Mouse (Mus musculus) midbrain, embryonic 11.5 days (tissue): Measurements from ENCODE around the gene Speer4f2. TPM values are rescaled to one million over a fixed set of nuclear protein-coding genes. Genes with fewer than 3 reads are reported as not detected.
"Not testable (repeated sequence)": the region's sequence is repeated elsewhere in the genome, so short reads cannot be mapped to it uniquely, and the experiment has no call there.

Source experiments
- ATAC-seq: fragments of 200-750 bp; cut with Nextera tagmentation; 2 replicates; pipeline ENCODE4 v1.8.0; 2017; ENCODE audit warnings: moderate TSS enrichment, moderate library complexity; ENCODE audit not compliant: low FRiP score
- DNase-seq: peaks from one replicate; pipeline ENCODE4 v3.0.0; 2015; ENCODE audit warnings: low spot score; ENCODE audit errors: missing footprints
- H3K27ac ChIP-seq: fragments of 300-500 bp; sonication (generic); 2 replicates; pipeline ENCODE4 v1.5.1; 2014; ENCODE audit warnings: low read depth, low read length
- H3K27me3 ChIP-seq: fragments of 300-500 bp; sonication (generic); 2 replicates; pipeline ENCODE4 v1.6.1; 2014; ENCODE audit warnings: mild to moderate bottlenecking, low read length, moderate library complexity, mixed read lengths; ENCODE audit not compliant: control insufficient read depth, insufficient read depth
- H3K36me3 ChIP-seq: fragments of 300-500 bp; sonication (generic); 2 replicates; pipeline ENCODE4 v1.6.1; 2014; ENCODE audit warnings: mild to moderate bottlenecking, low read length, moderate library complexity, mixed read lengths; ENCODE audit not compliant: control insufficient read depth, insufficient read depth
- H3K4me1 ChIP-seq: fragments of 300-500 bp; sonication (generic); 2 replicates; pipeline ENCODE4 v1.6.1; 2014; ENCODE audit warnings: low read length; ENCODE audit not compliant: control insufficient read depth, insufficient read depth
- H3K4me2 ChIP-seq: fragments of 300-500 bp; sonication (generic); 2 replicates; pipeline ENCODE4 v1.6.1; 2014; ENCODE audit warnings: mild to moderate bottlenecking, moderate library complexity
- H3K4me3 ChIP-seq: fragments of 300-500 bp; sonication (generic); 2 replicates; pipeline ENCODE4 v1.5.1; 2014; ENCODE audit warnings: low read depth, low read length
- H3K9ac ChIP-seq: fragments of 300-500 bp; sonication (generic); 2 replicates; pipeline ENCODE4 v1.6.1; 2014; ENCODE audit warnings: low read length
- H3K9me3 ChIP-seq: fragments of 300-500 bp; sonication (generic); 2 replicates; pipeline ENCODE4 v1.6.1; 2016; ENCODE audit warnings: low read length; ENCODE audit not compliant: control insufficient read depth
- WGBS: fragments of 180-500 bp; shearing (Covaris S2); extraction: QIAGEN DNeasy Blood & Tissue Kit; methylation state at CpG from one replicate; pipeline ENCODE4 v1.1.7; 2014; 5-methylcytosine and 5-hydroxymethylcytosine counted together
- polyA plus RNA-seq: library from polyadenylated mRNA; unstranded; fragments of >200 nt; fragmentation: Nextera tagmentation; extraction: Ambion mirVana; gene quantifications from 2 replicates; pipeline ENCODE4 v1.2.1, GENCODE M21; 2014

Speer4f2 gene
- not detected in 2 replicates for polyA plus RNA-seq

DNA sequence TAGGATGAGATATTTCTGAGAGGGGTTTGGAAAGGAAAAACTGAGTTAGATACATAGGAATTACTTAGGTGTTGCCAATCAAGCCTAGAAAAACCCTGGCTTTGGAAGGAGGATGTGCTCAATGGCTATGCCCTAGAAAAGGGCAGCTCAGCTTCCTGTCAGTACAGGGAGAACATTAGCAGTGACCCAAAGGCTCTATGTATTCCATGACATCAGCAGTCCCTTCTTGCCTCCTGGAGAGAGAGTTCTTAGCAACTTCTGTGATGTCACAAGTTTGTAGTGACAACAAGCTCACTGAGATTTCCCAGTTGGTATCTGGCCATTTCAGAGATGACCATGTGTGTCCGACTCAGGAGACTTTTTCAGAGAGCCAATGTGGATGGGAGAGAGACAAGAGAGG, at the start of gene Speer4f2:
TSS of gene Speer4f2 (plus strand) at position 301 of the 400 bp plus-strand sequence.
- not testable (repeated sequence) for ATAC-seq, H3K9ac ChIP-seq, H3K27ac ChIP-seq, H3K4me1 ChIP-seq, H3K27me3 ChIP-seq, H3K4me3 ChIP-seq, H3K36me3 ChIP-seq, H3K9me3 ChIP-seq, DNase-seq, H3K4me2 ChIP-seq
- WGBS, result 94% methylated on average over 1 of the region's 1 CpGs

DNA sequence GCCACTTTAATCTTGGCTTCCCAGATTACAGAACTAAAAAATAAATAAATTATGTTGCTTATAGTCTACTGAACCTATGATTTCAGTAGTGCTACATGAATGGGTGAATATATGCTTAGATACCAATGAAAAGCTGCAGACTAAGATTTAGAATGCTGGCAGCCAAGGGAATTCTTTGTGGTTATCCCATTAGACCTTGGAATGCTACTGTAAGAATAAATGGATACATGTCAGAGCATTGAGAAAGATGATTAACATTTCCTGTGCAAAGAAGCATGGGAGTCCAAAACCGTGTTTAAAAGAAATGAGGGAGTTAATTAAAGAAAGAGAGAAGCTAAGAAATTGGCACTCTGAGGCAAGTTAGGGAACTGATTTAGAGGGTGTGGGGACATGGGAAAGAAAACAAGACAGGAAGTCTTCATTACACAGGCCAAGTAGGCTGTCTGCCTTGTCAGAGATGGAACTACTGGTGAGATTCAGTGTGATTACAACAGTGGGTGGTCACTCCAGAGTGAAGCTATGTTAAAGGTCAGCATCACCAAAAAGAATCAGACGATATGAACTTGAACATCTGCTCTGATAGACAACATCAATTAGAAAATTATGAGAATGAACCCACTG, 43.9 kb upstream of the Speer4f2 start:
- DNase-seq, result no peak
- no peak for ATAC-seq
- H3K4me2 ChIP-seq, result no peak overlapping the region
- H3K4me1 ChIP-seq, result no peaks in the 10 kb centered on the region
- H3K4me3 ChIP-seq, result no peak overlapping the region
- H3K9ac ChIP-seq, result no peak overlapping the region
- H3K27me3 ChIP-seq, result no peaks in the 10 kb centered on the region
- H3K27ac ChIP-seq, result no peak overlapping the region
- H3K36me3 ChIP-seq, result no peaks in the 10 kb centered on the region
- H3K9me3 ChIP-seq, result no peaks in the 10 kb centered on the region
- WGBS, result 71% methylated on average over 2 of the region's 2 CpGs

DNA sequence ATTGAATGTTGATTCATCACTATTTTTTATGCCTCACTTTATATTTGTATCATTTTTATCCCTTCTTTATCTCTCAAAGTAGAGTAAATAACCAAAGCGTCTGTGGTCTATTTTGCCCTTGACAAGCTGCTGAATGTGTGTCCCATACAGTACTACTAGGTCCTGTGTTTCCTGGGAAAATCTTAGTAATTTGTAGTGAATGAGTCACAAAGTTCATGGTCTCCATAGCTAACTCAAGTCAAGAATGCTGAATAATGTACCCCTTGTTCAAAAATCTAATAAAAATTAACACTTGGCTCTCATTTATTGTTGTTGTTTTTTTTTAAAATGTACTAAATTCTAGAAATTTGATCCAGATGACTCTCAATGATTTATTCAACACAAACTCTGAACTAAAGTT, 38.1 kb upstream of the Speer4f2 start:
- Histone ChIP-seq H3K4me1 (no peaks in the 10 kb centered on the region), H3K4me3 (no peak overlapping the region), H3K9me3 (no peaks in the 10 kb centered on the region), H3K9ac (no peak overlapping the region), H3K36me3 (no peaks in the 10 kb centered on the region), H3K4me2 (no peak overlapping the region), H3K27ac (no peak overlapping the region), H3K27me3 (no peaks in the 10 kb centered on the region)
- ATAC-seq (no peak), DNase-seq (no peak)
- WGBS, result 86% methylated on average over 1 of the region's 1 CpGs

DNA sequence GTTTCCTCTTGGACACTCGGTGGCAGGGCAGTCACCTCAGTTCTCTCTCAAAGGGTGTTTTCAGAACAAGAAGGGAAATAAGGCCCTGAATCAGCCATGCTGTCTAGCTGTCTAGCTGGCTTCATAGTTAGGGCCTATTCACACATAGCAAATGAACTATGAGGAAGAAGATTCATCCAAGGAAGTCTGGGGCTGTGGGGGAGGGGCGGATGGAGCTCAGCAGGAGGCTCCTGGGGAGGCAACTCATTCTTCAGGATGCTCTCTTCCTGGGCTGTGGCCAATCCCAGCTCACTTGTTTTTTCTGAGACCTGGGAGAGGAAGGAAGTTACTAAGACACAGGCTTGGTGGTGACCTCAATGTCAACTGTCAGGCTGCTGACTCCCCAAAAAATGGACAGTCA, 27.2 kb upstream of the Speer4f2 start:
- not testable (repeated sequence) for H3K9me3 ChIP-seq, H3K9ac ChIP-seq, H3K4me2 ChIP-seq, H3K27ac ChIP-seq, H3K36me3 ChIP-seq, ATAC-seq, H3K27me3 ChIP-seq, H3K4me1 ChIP-seq, H3K4me3 ChIP-seq, DNase-seq
- 59% methylated on average over 2 of the region's 2 CpGs for WGBS

DNA sequence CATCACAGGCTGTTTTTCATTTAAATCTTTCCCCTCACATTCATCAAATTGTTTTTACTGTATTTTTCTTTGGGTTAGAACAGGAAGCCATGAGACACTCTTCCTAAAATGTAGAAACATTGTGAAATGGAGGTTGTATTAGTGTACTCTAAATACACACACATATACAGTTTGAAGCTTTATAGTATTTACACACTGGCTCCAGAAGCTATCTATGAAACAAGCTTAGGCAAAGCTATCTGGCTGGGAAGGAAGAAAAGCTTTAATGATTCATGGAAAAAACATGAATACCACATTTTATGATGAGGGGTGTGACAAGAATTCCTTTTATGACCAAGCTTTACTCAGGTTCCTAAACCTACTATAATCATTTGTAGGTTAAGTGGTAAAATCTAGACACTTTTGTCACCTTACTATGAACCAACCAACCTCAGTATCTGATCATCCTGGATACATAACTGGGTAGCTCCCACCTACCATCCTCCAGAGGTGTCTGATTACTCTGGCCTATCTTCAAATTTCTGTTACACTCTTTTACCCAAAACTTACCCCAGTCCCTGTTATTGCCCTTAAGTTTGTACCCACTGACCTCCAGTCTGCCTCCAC, 13.5 kb upstream of the Speer4f2 start:
- ATAC-seq (no peak), DNase-seq (no peak)
- Histone ChIP-seq H3K4me1 (no peaks in the 10 kb centered on the region), H3K36me3 (no peaks in the 10 kb centered on the region), H3K9me3 (no peaks in the 10 kb centered on the region), H3K4me2 (no peak overlapping the region), H3K27me3 (no peaks in the 10 kb centered on the region), H3K4me3 (no peak overlapping the region), H3K27ac (no peak overlapping the region), H3K9ac (no peak overlapping the region)

DNA sequence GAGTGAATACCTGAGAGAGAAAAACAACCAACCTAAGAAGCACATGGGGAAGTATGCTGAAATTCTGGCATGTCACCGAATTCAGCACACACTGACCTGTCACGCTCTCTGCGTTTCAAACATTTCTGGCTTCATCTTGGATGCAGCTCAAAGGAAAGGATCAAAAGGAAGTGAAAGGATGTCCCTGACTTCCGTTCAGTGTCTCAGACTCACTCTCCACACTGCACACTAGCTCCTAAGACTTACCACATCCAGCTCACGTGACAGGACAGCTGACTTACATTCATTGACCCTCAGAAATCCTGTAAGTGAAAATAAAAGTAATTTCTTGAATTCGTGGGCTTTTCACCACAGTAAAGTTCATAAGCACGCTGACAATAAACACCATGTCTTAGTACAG, 16.9 kb downstream of the Speer4f2 start:
- Histone ChIP-seq H3K27me3 (no peaks in the 10 kb centered on the region), H3K9ac (no peak overlapping the region), H3K36me3 (no peaks in the 10 kb centered on the region), H3K4me2 (no peak overlapping the region), H3K4me3 (no peak overlapping the region), H3K9me3 (no peaks in the 10 kb centered on the region), H3K4me1 (no peaks in the 10 kb centered on the region), H3K27ac (no peak overlapping the region)
- whole genome bisulfite sequencing, result 79% methylated on average over 7 of the region's 7 CpGs
- no peak for ATAC-seq
- DNase-seq, result no peak

DNA sequence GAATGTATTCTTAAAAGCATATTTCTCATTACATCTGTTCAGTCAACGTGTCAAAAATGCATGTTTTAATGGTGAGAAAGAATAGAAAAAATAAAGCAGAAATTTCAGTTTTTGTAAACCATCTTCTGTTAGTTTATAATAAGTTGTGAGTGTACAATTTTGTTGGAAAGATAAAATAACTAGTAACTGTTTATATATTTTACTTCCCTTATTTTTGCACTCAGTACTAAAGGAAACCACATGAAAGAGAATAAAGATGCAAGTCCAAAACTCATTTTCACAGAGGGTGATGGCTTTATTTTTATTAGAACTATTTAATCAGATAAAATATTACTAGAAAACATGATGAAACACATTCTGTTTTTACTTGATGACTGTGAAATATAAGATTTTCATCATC, 18.2 kb downstream of the Speer4f2 start:
- WGBS, result 88% methylated on average over 1 of the region's 1 CpGs
- Histone ChIP-seq H3K9me3 (no peaks in the 10 kb centered on the region), H3K36me3 (no peaks in the 10 kb centered on the region), H3K27me3 (no peaks in the 10 kb centered on the region), H3K9ac (no peak overlapping the region), H3K27ac (no peak overlapping the region), H3K4me1 (no peaks in the 10 kb centered on the region), H3K4me2 (no peak overlapping the region), H3K4me3 (no peak overlapping the region)
- DNase-seq, result no peak
- no peak for ATAC-seq

DNA sequence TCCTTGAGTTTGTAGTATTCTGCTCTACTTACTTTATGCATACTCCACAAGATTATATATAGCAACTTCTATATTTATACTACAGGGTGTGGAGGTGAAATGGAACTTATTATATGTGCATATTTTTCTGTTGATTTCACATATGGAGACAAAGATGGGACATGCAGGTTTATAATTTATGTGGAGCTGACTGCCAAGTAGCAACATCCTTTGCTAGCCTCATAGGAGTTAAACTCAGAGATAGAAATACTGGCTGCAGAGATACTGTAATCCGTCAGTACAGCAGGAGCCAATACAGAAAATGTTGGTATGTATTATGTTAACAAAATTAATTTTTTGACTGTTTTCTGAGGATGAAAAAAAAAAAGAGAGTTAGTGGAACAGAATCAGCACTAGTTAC, 27.6 kb downstream of the Speer4f2 start:
- no peak for DNase-seq
- Histone ChIP-seq H3K4me3 (no peak overlapping the region), H3K27ac (no peak overlapping the region), H3K9ac (no peak overlapping the region), H3K36me3 (no peaks in the 10 kb centered on the region), H3K27me3 (no peaks in the 10 kb centered on the region), H3K4me1 (no peaks in the 10 kb centered on the region), H3K4me2 (no peak overlapping the region), H3K9me3 (no peaks in the 10 kb centered on the region)
- WGBS, result 84% methylated on average over 1 of the region's 1 CpGs
- no peak for ATAC-seq

DNA sequence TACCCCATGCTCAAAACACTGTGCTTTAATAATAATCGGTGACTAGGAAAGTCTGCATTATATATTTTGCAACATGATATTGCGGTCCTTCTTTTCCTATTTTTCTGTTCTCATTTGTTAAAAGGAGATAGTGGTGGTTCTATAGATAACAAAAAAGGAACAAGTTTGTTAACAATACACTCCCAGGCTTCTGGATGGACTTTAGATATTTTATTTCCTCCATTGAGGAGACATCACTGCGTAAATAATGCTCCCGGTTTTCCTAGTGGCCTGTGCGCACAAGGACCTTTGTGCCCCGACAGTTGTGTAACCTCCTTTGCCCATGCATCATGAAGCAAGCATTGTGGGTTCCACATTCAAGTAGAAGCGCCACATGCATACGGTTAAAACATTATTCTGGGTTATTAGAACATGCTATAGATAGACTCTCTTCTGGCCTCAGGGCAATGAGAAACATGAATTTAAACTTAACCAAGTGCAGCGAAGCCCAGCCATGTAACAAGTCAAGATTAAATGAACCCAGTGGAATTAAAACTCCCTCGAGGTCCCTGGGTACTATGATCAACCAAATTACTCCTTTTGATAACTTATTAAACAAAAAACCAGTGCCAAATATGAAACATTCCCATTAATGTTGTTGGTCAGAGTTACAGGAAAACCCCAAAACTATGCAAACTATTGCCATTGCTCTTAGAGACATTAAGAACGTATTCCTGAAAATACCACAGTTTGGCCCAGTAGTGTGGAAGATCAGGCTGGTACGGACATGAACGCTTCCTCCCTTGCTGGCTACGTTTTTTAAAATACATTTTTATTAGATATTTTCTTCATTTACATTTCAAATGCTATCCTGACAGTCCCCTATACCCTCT, 28.5 kb downstream of the Speer4f2 start:
- Histone ChIP-seq H3K4me2 (no peak overlapping the region), H3K27ac (no peak overlapping the region), H3K27me3 (no peaks in the 10 kb centered on the region), H3K9me3 (no peaks in the 10 kb centered on the region), H3K4me1 (no peaks in the 10 kb centered on the region), H3K36me3 (no peaks in the 10 kb centered on the region), H3K9ac (no peak overlapping the region), H3K4me3 (no peak overlapping the region)
- 89% methylated on average over 14 of the region's 14 CpGs for WGBS
- no peak for ATAC-seq
- DNase-seq, result no peak
